8 mouse cellular contexts compared by ENCODE assay signal in the genomic region with DNA sequence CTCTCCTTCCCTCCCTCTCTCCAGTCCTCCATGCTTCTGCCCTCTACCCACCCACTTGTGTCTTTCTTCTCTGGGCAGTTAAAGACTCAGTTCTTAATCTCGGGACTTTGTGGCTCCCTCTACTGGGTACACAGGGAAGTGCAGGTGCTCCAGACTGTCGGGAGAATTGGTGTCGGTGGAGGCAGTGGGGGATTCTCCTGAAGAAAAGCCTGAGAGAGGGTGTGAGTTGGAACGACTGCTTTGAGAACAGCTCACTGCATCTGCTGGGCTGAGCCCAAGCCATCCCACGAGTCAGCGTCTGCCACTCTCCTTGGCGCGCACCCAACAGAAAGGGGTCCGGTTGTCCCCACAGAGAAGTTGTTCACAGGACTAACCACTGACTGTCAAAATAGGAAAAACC. TPM values are rescaled to one million over a fixed set of nuclear protein-coding genes. Genes with fewer than 3 reads are reported as not detected.
DNase-seq lines count a peak whose midpoint lies in the region; ATAC-seq and TF ChIP-seq lines count a peak whose summit lies in the region.

No protein-coding gene starts in this region.

- no peaks in the 10 kb centered on the region for H3K9me3 ChIP-seq in forebrain, embryonic 11.5 days (ENCODE audit: control insufficient read depth, low read length)
- H3K9me3 ChIP-seq in forebrain, embryonic 12.5 days: 0 out of 2 replicates have a peak, but pooled peaks cover 2% of the 10 kb centered on the region

- ATAC-seq in forebrain, embryonic 11.5 days (replicated peaks; ENCODE audit: low FRiP score): no peak
- ATAC-seq in forebrain, embryonic 12.5 days (ENCODE audit: low FRiP score): no peak

- H3K9ac ChIP-seq in forebrain, embryonic 11.5 days (ENCODE audit: low read length): no peak overlapping the region
- no peak overlapping the region for H3K9ac ChIP-seq in forebrain, embryonic 12.5 days

- TF ChIP-seq CTCF in testis, adult 2 months (IDR thresholded peaks at IDR 0.05; ENCODE audit: control insufficient read depth, insufficient read depth, insufficient replicate concordance, low read depth, low read length): peak; percentile 81

- H3K4me2 ChIP-seq in forebrain, embryonic 11.5 days (ENCODE audit: low read depth, low read length, severe bottlenecking): no peak overlapping the region
- H3K4me2 ChIP-seq in forebrain, embryonic 12.5 days: no peak overlapping the region

- H3K4me1 ChIP-seq in forebrain, embryonic 11.5 days (replicated peaks; ENCODE audit: control insufficient read depth, insufficient read depth, low read length): no peaks in the 10 kb centered on the region
- H3K4me1 ChIP-seq in forebrain, embryonic 12.5 days: 0 out of 2 replicates have a peak, but pooled peaks cover 4% of the 10 kb centered on the region
- H3K4me1 ChIP-seq in testis, adult 2 months (ENCODE audit: control insufficient read depth, insufficient read depth, low read length): peaks cover 3% of the 10 kb centered on the region

- peak; percentile 77 for DNase-seq in forebrain, embryonic 11.5 days (ENCODE audit: low spot score)
- DNase-seq in testis, postnatal 14 days (ENCODE audit: low spot score): no peak
- peak; percentile 66 for DNase-seq in embryo, embryonic 10 days (ENCODE audit: low spot score)
- DNase-seq in kidney, postnatal 14 days: peak; percentile 64
- DNase-seq in lung, postnatal 36 days: peak; percentile 83
- peak; percentile 20 to 41 for DNase-seq in thymus, postnatal 36 days

- no peaks in the 10 kb centered on the region for H3K36me3 ChIP-seq in forebrain, embryonic 11.5 days (ENCODE audit: control insufficient read depth, insufficient read depth, low read length)
- H3K36me3 ChIP-seq in forebrain, embryonic 12.5 days (replicated peaks): no peaks in the 10 kb centered on the region
- no peaks in the 10 kb centered on the region for H3K36me3 ChIP-seq in testis, adult 2 months (ENCODE audit: control insufficient read depth, insufficient read depth, low read length)

- WGBS in forebrain, embryonic 11.5 days: 50% methylated on average over 9 of the region's 9 CpGs
- 46% methylated on average over 9 of the region's 9 CpGs for WGBS in forebrain, embryonic 12.5 days

- no peak for TF ChIP-seq POLR2A in testis, adult 2 months (IDR thresholded peaks at IDR 0.05; ENCODE audit: control insufficient read depth, low read depth, low read length)

- H3K27me3 ChIP-seq in forebrain, embryonic 11.5 days (ENCODE audit: control insufficient read depth, insufficient read depth, low read length): no peaks in the 10 kb centered on the region
- peaks cover 14% of the 10 kb centered on the region for H3K27me3 ChIP-seq in forebrain, embryonic 12.5 days
- no peaks in the 10 kb centered on the region for H3K27me3 ChIP-seq in testis, adult 2 months (ENCODE audit: control insufficient read depth, insufficient read depth, low read length)

- H3K4me3 ChIP-seq in forebrain, embryonic 11.5 days (ENCODE audit: low read depth, low read length): no peak overlapping the region
- H3K4me3 ChIP-seq in forebrain, embryonic 12.5 days (replicated peaks): no peak overlapping the region
- H3K4me3 ChIP-seq in testis, adult 2 months (ENCODE audit: control insufficient read depth, low read depth, low read length): no peak overlapping the region

- no peak overlapping the region for H3K27ac ChIP-seq in forebrain, embryonic 11.5 days (ENCODE audit: low read depth, low read length)
- H3K27ac ChIP-seq in forebrain, embryonic 12.5 days: no peak overlapping the region
- no peak overlapping the region for H3K27ac ChIP-seq in testis, adult 2 months (ENCODE audit: control insufficient read depth, insufficient read depth, low read depth, low read length)

RNA-seq across cellular contexts. Expression of a gene that starts 28.5 kb away (rescaled TPM):
- polyA plus RNA-seq in forebrain, embryonic 11.5 days (2014; fragmentation: Nextera tagmentation; extraction: Ambion mirVana): 1.5 and 1.6 TPM in 2 replicates
- 1.9 and 2.6 TPM in 2 replicates for polyA plus RNA-seq in forebrain, embryonic 12.5 days (2016; fragmentation: Nextera tagmentation; extraction: Ambion mirVana)
- 0.65 and 1.3 TPM in 2 replicates for polyA plus RNA-seq in testis, adult 2 months (2012; rRNA removed)

RNA-seq across cellular contexts. Expression of a gene that starts 33.2 kb away (rescaled TPM):
- polyA plus RNA-seq in forebrain, embryonic 11.5 days (2014; fragmentation: Nextera tagmentation; extraction: Ambion mirVana): 1.3 and 2.3 TPM in 2 replicates
- polyA plus RNA-seq in forebrain, embryonic 12.5 days (2016; fragmentation: Nextera tagmentation; extraction: Ambion mirVana): 1.9 and 2.0 TPM in 2 replicates
- polyA plus RNA-seq in testis, adult 2 months (2012; rRNA removed): 0.75 and 0.83 TPM in 2 replicates

RNA-seq across cellular contexts. Expression of a gene that starts 54.1 kb away (rescaled TPM):
- 5.8 and 7.8 TPM in 2 replicates for polyA plus RNA-seq in forebrain, embryonic 11.5 days (2014; fragmentation: Nextera tagmentation; extraction: Ambion mirVana)
- 6.5 and 7.0 TPM in 2 replicates for polyA plus RNA-seq in forebrain, embryonic 12.5 days (2016; fragmentation: Nextera tagmentation; extraction: Ambion mirVana)
- polyA plus RNA-seq in testis, adult 2 months (2012; rRNA removed): 2.3 and 2.9 TPM in 2 replicates
